In genomic region chr12:73260339-73260738, GRCm38 (mm10) we compare ENCODE assay signal across 12 mouse cellular contexts.
"Had no signal": no experiment of that assay in that cellular context is flagged by ENCODE, and none has a peak within 500 bp of the region (broad histone marks: within the 10 kb centered on the region; RNA-seq: fewer than 3 reads in every experiment).

No protein-coding gene starts in this region.

- DNase-seq: retina, postnatal 1 day; right cerebral cortex, adult 18-20 months; right cerebral cortex, postnatal 14 days; right cerebral cortex, postnatal 25 days; right cerebral cortex, postnatal 4 days; spleen, adult 18-20 months; thymus, adult 18-20 months; thymus, adult 2 months; thymus, postnatal 14 days; thymus, postnatal 25 days; thymus, postnatal 36 days; thymus, postnatal 4 days had no signal
